Mouse (Mus musculus): Measurements from ENCODE around the gene Ubox5.

Gene Ubox5

GRCm38 (mm10) chr2:130574960-130575359 lies 54.9 kb downstream of the Ubox5 start:
- DNase-seq = no peak

GRCm38 (mm10) chr2:130569926-130570325 lies 59.9 kb downstream of the Ubox5 start:
- no peak for DNase-seq

- DNase-seq = no peak
These were observed 60.9 kb downstream of the Ubox5 start for GRCm38 (mm10) chr2:130568921-130569320.

GRCm38 (mm10) chr2:130564983-130565382 lies 64.9 kb downstream of the Ubox5 start:
- peak; percentile 51 for DNase-seq

GRCm38 (mm10) chr2:130564063-130564462 lies 65.8 kb downstream of the Ubox5 start:
- no peak for DNase-seq

- peak; percentile 96 for DNase-seq
These were observed 66.4 kb downstream of the Ubox5 start, which contains the start of gene Mrps26 for GRCm38 (mm10) chr2:130563212-130564055. Gene Mrps26, plus strand, starts transcription at chr2:130563742.

GRCm38 (mm10) chr2:130558015-130558414 lies 71.8 kb downstream of the Ubox5 start:
- no peak for DNase-seq

- DNase-seq = no peak
These were observed 72.4 kb downstream of the Ubox5 start for GRCm38 (mm10) chr2:130557462-130557861.

- no peak for DNase-seq
These were observed 73.5 kb downstream of the Ubox5 start for GRCm38 (mm10) chr2:130556292-130556691.

GRCm38 (mm10) chr2:130554841-130555240 lies 75.0 kb downstream of the Ubox5 start:
- no peak for DNase-seq

- no peak for DNase-seq
These were observed 82.9 kb downstream of the Ubox5 start for GRCm38 (mm10) chr2:130546957-130547356.

GRCm38 (mm10) chr2:130540266-130540665 lies 89.6 kb downstream of the Ubox5 start:
- DNase-seq = no peak

All from layer of hippocampus, adult 9-11 months (tissue).